Mouse (Mus musculus) megakaryocyte-erythroid progenitor cell, adult 5 weeks (primary cell): ENCODE measurements around the gene Lcn12. TPM values are rescaled to one million over a fixed set of nuclear protein-coding genes. Genes with fewer than 3 reads are reported as not detected.

Experiments
- polyA plus RNA-seq: library from polyadenylated mRNA; stranded (reverse); fragments of >175 nt; gene quantifications from 2 replicates; pipeline ENCODE4 v1.2.3, GENCODE M21; 2012

Gene Lcn12
- not detected in 2 replicates for polyA plus RNA-seq

DNA sequence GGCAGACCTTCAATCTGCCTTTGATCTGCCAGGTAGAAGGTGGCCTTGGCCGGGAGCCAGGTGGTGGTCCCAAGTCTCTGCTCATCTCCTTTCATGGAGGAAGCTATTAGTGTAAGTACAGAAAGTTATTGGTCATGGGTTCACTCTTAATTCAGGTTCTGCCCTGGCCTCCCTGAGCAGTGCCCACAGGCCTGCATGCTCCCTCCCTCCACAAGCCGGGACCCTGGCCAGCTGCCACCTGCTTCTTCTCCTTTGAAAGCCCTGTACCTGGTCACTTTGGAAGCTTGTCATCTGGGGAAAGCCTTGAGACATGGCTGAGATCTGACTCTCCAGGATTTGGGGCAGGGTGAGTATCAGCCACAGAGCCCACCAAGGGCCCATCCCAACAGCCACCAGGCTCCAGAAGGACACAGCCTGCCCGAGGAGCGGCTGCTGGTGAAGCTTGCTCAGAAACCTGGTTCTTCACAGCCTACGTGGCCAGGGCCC is at the start of gene Lcn12:
Gene Lcn12, minus strand, starts transcription at position 436 of the 486 bp plus-strand sequence.

DNA sequence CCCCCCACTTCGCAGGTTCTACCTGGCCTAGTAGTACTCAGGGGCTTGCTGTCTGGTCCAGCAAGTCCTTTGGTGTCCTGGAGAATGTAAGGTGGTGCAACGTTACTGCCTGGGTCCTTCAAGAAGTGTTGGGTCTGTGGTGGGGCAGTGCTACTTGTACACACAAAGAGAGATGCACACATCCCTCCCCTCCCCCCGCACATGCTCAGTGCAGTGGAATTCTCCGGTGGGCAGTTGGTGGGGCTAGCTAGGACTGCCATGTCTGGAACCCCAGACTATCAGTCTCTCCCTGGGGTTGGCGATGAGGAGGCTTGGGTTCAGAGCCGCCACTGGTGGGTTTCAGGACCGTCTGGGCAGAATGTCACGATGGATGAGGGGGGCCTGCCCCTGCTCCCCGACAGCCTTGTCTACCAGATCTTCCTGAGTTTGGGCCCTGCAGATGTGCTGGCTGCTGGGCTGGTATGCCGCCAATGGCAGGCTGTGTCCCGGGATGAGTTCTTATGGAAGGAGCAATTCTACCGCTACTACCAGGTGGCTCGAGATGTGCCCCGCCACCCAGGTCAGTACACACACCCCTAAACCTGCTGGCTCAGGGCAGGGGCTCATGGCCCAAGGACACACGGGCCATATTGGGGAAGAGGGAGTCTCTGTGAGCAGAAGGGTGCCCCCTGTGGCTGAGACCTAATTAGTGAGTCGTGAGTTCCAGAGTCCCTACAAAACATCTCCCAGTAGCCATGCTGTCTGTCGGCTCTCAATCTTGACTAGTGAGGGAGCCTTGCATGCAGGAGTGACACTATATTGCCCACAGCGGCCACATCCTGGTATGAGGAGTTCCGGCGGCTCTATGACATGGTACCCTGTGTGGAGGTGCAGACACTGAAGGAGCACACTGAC is 8.1 kb upstream of the Lcn12 start, which contains the start of gene C8g:
Gene C8g, minus strand, starts transcription at position 127 of the 894 bp plus-strand sequence.

DNA sequence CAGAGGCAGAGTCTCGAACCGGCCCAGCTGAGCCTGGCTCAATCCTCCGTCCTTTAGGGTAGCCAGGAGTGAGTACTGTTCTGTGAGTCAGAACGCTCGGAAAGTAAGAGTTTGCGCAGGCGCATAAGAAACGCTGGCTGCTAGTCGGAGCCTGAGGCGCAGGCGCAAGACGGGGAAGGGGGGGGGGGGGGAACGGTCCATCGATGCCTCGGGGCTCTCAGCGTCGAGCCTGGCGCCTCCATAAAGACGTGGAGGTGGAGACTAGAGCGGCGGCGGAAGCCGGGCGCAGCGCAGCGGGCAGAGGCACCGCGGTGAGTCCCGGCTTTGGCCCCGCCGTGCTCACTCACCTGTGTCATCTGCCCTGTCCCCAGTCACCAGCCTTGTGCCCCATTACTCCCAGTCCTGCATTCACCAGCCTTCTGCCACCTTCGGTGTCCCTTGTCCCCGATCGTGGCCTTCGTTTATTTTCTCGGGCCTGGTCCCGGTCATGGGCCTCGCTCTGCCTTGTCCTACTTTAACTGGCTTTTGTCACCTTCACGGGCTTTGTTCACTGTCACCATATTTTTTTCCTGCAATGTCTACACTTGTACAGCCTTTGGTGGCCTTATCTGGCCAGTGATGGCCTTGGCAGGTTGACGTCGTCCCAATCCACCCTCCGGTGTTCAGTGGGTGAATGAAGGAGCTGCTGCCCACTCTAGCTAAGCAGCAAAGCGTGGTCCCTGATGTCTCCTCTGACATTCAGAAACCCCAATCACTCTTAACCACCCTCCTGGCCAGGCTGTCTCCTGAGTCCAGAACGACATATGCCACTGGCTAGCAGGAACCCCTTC is 7.1 kb upstream of the Lcn12 start, which contains the start of gene Fbxw5:
Gene Fbxw5, plus strand, starts transcription at position 175 of the 830 bp plus-strand sequence.

DNA sequence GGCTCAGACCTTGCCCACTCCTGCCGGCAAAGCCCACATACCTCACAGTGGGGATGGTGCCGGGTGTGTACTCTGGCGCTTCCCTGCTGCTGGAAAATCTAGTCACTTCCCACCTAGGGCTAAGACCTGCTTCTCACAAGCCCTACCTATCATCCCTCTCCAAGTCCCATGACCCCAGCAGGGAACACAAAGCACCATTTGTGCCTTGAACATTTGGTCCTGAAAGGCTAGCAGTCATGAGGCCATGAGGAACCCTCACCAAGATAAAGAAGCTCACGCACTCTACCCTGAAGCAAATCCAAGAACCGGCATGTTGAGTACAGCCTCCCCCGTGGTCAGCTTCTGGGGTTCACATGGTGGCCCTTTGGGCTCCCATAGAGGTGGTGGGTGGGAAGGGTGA is 23.7 kb downstream of the Lcn12 start, which contains the start of gene Ptgds:
Gene Ptgds, minus strand, starts transcription at position 78 of the 400 bp plus-strand sequence.

DNA sequence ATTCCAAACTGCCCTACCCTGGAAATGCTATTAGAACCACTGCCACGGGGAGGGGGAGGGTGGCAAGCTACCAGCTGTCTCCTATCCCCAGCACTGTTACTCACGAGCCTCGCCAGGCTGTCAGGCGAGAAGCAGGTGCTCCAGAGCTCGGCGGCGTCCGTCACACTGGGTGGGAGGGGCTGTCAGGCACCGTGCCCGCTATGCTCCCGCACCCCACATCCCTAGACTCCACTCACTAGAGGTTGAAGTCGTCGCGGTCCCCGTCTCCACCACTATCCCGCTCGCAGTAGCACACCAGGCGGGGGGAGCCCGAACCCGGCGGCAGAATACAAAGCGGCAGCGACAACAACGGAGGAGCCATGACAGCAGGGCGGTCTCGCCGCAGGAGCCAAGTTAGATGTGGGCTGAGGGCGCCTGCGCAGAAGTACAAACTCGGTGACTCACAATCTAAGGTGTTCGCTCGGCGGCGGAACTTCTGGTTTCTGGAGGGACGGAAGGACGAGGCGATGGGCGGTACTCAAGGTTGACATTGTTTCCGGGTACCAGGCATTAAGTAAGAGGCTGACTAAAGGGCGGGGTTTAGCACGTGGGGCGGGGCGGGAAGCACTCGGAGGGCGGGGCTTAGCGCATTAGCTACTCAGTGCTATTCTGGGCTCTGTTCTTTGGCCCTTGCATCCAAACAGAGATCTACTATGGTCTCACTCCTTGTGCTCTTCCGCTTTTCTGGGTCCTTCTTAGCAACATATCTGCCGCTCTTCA is 33.0 kb downstream of the Lcn12 start, which contains the start of gene Paxx:
Gene Paxx, minus strand, starts transcription at position 544 of the 759 bp plus-strand sequence.

DNA sequence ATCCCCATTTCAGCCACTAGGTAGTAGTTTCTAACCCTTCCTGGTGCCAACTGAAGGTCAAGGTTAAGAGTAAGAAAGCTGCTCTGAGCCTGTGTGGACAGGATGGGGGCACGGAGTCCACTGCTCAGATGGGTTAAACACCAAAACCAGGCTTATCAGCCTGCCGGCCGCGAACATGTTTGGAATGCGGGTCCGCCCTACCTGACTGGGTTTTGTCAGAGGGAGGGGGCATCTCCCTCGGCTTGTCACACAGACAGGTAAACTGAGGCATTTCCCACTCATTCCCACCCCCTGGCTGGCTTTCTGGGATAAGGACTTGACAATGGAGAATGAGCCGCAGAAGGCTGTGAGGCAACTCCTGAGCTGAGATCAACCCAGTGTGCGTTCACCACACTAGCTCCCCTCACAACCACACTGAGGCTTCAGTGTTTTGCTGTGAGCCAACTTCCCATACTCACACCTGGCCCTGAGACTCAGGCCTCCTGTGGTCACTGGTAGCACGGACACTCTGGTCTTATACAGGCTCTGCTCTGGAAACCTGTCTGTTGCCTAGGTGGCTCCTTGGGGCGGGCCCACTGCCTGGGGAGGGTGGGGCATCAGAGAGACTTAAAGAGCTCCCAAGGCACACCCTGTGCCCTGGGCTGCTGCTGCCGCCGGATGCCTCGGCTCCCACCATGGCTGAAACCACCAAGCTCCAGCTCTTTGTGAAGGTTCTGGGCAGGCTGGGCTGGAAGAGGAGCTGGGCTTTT is 37.3 kb downstream of the Lcn12 start, which contains the start of gene Clic3:
Gene Clic3, plus strand, starts transcription at position 634 of the 749 bp plus-strand sequence.

Other genes starting within 250 kb of the Lcn12 start
- 2.8 TPM in 1 of 2 replicates, not detected in the other for gene AL732309.1, start 247.0 kb downstream of the Lcn12 start, polyA plus RNA-seq
- 7.3 and 8.5 TPM in 2 replicates for gene Tmem203, start 238.5 kb downstream of the Lcn12 start, polyA plus RNA-seq
- gene Tprn, start 231.3 kb downstream of the Lcn12 start, polyA plus RNA-seq: 58.1 and 64.5 TPM in 2 replicates
- gene Ssna1, start 221.5 kb downstream of the Lcn12 start, polyA plus RNA-seq: 223 and 227 TPM in 2 replicates
- gene Anapc2, start 221.4 kb downstream of the Lcn12 start, polyA plus RNA-seq: 23.1 and 24.8 TPM in 2 replicates
- not detected in 2 replicates for gene Tmem210, start 205.8 kb downstream of the Lcn12 start, polyA plus RNA-seq
- not detected in 2 replicates for gene Lrrc26, start 204.0 kb downstream of the Lcn12 start, polyA plus RNA-seq
- 0.01 and 0.02 TPM in 2 replicates for gene Grin1, start 174.7 kb downstream of the Lcn12 start, polyA plus RNA-seq
- 27.2 and 28.1 TPM in 2 replicates for gene Man1b1, start 161.6 kb downstream of the Lcn12 start, polyA plus RNA-seq
- 6.3 and 7.2 TPM in 2 replicates for gene Dpp7, start 137.6 kb downstream of the Lcn12 start, polyA plus RNA-seq
- 16.7 and 24.2 TPM in 2 replicates for gene Uap1l1, start 128.2 kb downstream of the Lcn12 start, polyA plus RNA-seq
- gene Sapcd2, start 121.6 kb downstream of the Lcn12 start, polyA plus RNA-seq: 35.8 and 46.8 TPM in 2 replicates
- 0.09 and 0.39 TPM in 2 replicates for gene Entpd2, start 98.0 kb downstream of the Lcn12 start, polyA plus RNA-seq
- gene Npdc1, start 94.6 kb downstream of the Lcn12 start, polyA plus RNA-seq: 2.3 and 6.0 TPM in 2 replicates
- gene Fut7, start 70.6 kb downstream of the Lcn12 start, polyA plus RNA-seq: 19.2 and 28.1 TPM in 2 replicates
- gene Abca2, start 65.2 kb downstream of the Lcn12 start, polyA plus RNA-seq: 58.0 and 85.3 TPM in 2 replicates
- 0.61 TPM in 1 of 2 replicates, not detected in the other for gene Clic3, start 37.1 kb downstream of the Lcn12 start, polyA plus RNA-seq
- 81.2 and 90.9 TPM in 2 replicates for gene Paxx, start 32.8 kb downstream of the Lcn12 start, polyA plus RNA-seq
- 0.83 and 1.2 TPM in 2 replicates for gene Ptgds, start 23.9 kb downstream of the Lcn12 start, polyA plus RNA-seq
- gene Fbxw5, start 6.8 kb upstream of the Lcn12 start, polyA plus RNA-seq: 39.7 and 48.0 TPM in 2 replicates
- gene C8g, start 7.8 kb upstream of the Lcn12 start, polyA plus RNA-seq: 0.13 and 0.45 TPM in 2 replicates
- gene Traf2, start 53.0 kb upstream of the Lcn12 start, polyA plus RNA-seq: 11.8 and 12.9 TPM in 2 replicates
- 607 and 733 TPM in 2 replicates for gene Edf1, start 63.9 kb upstream of the Lcn12 start, polyA plus RNA-seq
- 2.5 and 2.7 TPM in 2 replicates for gene Mamdc4, start 80.9 kb upstream of the Lcn12 start, polyA plus RNA-seq
- 14.1 and 16.5 TPM in 2 replicates for gene Phpt1, start 81.3 kb upstream of the Lcn12 start, polyA plus RNA-seq
- gene Ajm1, start 87.8 kb upstream of the Lcn12 start, polyA plus RNA-seq: 0.37 and 0.81 TPM in 2 replicates
- gene Rabl6, start 114.6 kb upstream of the Lcn12 start, polyA plus RNA-seq: 76.2 and 87.1 TPM in 2 replicates
- not detected in 2 replicates for gene Ccdc183, start 123.8 kb upstream of the Lcn12 start, polyA plus RNA-seq
- gene Tmem141, start 128.1 kb upstream of the Lcn12 start, polyA plus RNA-seq: 11.4 and 11.5 TPM in 2 replicates
- 0.49 and 1.0 TPM in 2 replicates for gene Fcna, start 134.1 kb upstream of the Lcn12 start, polyA plus RNA-seq
- not detected in 2 replicates for gene Lcn8, start 159.2 kb upstream of the Lcn12 start, polyA plus RNA-seq
- not detected in 2 replicates for gene Lcn5, start 164.0 kb upstream of the Lcn12 start, polyA plus RNA-seq
- not detected in 2 replicates for gene Lcn6, start 182.9 kb upstream of the Lcn12 start, polyA plus RNA-seq
- not detected in 2 replicates for gene Lcn10, start 188.8 kb upstream of the Lcn12 start, polyA plus RNA-seq
- not detected in 2 replicates for gene Obp2a, start 206.1 kb upstream of the Lcn12 start, polyA plus RNA-seq
- gene Bmyc, start 212.8 kb upstream of the Lcn12 start, polyA plus RNA-seq: 115 and 133 TPM in 2 replicates
- gene Obp2b, start 243.1 kb upstream of the Lcn12 start, polyA plus RNA-seq: not detected in 2 replicates